Mouse (Mus musculus): ENCODE measurements at regions not wholly inside any gene's neighbourhood (a gene's known extent, or its start where the extent isn't known, plus 50 kb on each side); places are given as distances from the start of the nearest gene placed in this dataset.

DNA sequence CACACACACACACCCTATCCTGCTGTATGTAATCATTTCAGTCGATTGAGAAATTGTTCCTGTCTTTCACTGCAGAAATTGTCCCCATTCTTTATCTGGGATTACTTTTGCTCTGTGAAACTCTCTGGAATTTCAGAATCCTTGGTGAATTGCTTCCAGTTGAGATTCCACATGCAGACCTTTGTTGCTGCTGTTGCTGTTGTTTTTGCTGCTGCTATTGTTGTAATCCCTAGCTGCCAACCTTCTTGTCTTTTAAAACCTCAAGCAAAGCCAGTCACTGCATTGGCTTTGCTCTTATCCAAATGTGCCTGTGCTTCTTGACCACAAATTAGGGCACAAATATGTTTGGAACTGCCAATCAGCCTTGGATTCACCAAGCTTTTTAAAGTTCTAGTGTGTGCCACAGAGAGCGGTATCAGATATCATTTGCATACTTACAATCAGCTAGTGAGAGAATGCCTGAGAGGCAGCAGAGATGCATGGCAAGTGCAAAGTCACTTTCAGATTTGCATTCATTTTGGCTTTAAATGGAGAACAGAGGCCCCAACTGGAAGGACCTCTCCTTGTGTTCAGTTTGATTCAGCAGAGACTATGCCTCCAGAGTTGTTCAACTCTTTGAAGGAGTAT, 1187.0 kb upstream of the Map3k7 start:
- Histone ChIP-seq H3K27me3 (no peaks in the 10 kb centered on the region), H3K4me1 (no peaks in the 10 kb centered on the region), H3K27ac (no peak overlapping the region), H3K9me3 (replicated peaks) (no peaks in the 10 kb centered on the region), H3K36me3 (no peaks in the 10 kb centered on the region), H3K9ac (no peak overlapping the region), H3K4me3 (replicated peaks) (no peak overlapping the region), H3K4me2 (no peak overlapping the region)
- ATAC-seq (replicated peaks; ENCODE audit: low FRiP score), result no peak
- WGBS, result 82% methylated on average over 2 of the region's 2 CpGs

GRCm38 (mm10) chr4:30781649-30782048, 1182.2 kb upstream of the Map3k7 start:
- Histone ChIP-seq H3K4me3 (replicated peaks) (no peak overlapping the region), H3K4me1 (no peaks in the 10 kb centered on the region), H3K36me3 (no peaks in the 10 kb centered on the region), H3K27me3 (no peaks in the 10 kb centered on the region), H3K4me2 (no peak overlapping the region), H3K9ac (no peak overlapping the region), H3K9me3 (replicated peaks) (no peaks in the 10 kb centered on the region), H3K27ac (no peak overlapping the region)
- ATAC-seq (replicated peaks; ENCODE audit: low FRiP score), result no peak
- WGBS, result 71% methylated on average over 2 of the region's 2 CpGs

DNA sequence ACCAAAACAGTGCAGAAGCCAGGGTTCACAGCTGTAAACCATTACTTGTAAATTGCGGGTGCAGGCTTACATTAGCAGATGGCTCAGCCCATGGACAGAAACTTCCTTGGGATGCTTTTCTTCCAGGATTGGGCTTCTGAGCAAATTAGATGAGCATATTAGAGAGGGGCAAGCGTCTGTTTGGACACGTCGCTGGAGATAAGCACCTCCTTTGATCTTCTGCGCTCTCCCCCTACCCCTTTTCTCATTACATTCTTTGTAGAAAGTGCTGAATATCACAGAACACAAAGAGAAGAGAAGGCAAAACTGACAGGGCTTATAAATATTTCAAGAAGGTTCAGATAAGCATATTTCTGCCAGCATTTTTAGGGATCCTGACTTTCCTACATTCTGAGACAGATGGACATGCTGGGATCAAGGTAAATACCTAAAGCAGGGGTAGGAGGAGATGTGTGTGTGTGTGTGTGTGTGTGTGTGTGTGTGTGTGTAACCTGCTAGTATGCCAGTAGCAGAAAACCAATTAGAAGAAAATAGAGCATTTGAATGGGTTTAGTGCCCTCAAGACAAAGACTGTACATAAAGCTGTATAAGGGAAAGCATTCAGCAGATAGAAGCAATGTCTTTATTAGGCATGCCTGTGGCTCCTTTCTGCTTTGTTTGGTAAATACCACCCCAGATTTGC, 1173.8 kb upstream of the Map3k7 start:
- no peak overlapping the region for H3K4me3 ChIP-seq (replicated peaks)
- no peaks in the 10 kb centered on the region for H3K36me3 ChIP-seq
- H3K27me3 ChIP-seq, result no peaks in the 10 kb centered on the region
- 47% methylated on average over 5 of the region's 5 CpGs for WGBS
- no peaks in the 10 kb centered on the region for H3K9me3 ChIP-seq (replicated peaks)
- no peak overlapping the region for H3K9ac ChIP-seq
- H3K4me2 ChIP-seq, result no peak overlapping the region
- no peak overlapping the region for H3K27ac ChIP-seq
- no peak for ATAC-seq (replicated peaks; ENCODE audit: low FRiP score)
- H3K4me1 ChIP-seq, result no peaks in the 10 kb centered on the region

- Histone ChIP-seq H3K4me1 (no peaks in the 10 kb centered on the region), H3K27me3 (no peaks in the 10 kb centered on the region), H3K36me3 (no peaks in the 10 kb centered on the region), H3K9ac (no peak overlapping the region), H3K9me3 (replicated peaks) (no peaks in the 10 kb centered on the region), H3K4me3 (replicated peaks) (no peak overlapping the region), H3K27ac (no peak overlapping the region), H3K4me2 (no peak overlapping the region)
- ATAC-seq (replicated peaks; ENCODE audit: low FRiP score), result no peak
These were observed 1154.1 kb upstream of the Map3k7 start for GRCm38 (mm10) chr4:30809798-30810197.

GRCm38 (mm10) chr4:30855361-30856056, 1108.4 kb upstream of the Map3k7 start:
- H3K27me3 ChIP-seq, result no peaks in the 10 kb centered on the region
- H3K4me2 ChIP-seq, result no peak overlapping the region
- ATAC-seq (replicated peaks; ENCODE audit: low FRiP score), result no peak
- H3K9ac ChIP-seq, result no peak overlapping the region
- H3K9me3 ChIP-seq (replicated peaks), result no peaks in the 10 kb centered on the region
- H3K27ac ChIP-seq, result no peak overlapping the region
- H3K36me3 ChIP-seq, result no peaks in the 10 kb centered on the region
- H3K4me3 ChIP-seq (replicated peaks), result no peak overlapping the region
- WGBS, result 68% methylated on average over 5 of the region's 5 CpGs
- H3K4me1 ChIP-seq, result no peaks in the 10 kb centered on the region

DNA sequence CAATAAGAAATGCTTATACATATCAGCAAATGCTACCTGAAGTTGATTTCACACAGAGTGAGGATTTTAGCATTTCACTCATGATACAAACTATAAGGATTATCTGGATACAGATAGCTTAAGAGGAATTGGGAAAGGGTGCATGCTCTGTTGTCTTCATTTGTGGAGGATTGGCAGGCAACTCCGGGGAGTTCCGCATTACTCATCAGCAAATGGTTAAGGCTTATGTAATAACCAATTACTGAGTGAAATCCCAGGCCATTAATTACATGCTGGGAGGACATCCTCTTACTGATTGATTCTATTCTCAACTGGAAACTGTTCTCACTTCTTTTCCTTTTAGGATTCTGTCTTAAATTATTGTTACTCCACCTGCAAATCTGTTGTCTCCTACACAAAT, 1058.9 kb upstream of the Map3k7 start:
- WGBS, result 72% methylated on average over 2 of the region's 2 CpGs
- no peaks in the 10 kb centered on the region for H3K27me3 ChIP-seq
- no peak overlapping the region for H3K4me2 ChIP-seq
- ATAC-seq (replicated peaks; ENCODE audit: low FRiP score), result no peak
- no peaks in the 10 kb centered on the region for H3K36me3 ChIP-seq
- H3K9ac ChIP-seq, result no peak overlapping the region
- H3K27ac ChIP-seq, result no peak overlapping the region
- no peaks in the 10 kb centered on the region for H3K9me3 ChIP-seq (replicated peaks)
- no peak overlapping the region for H3K4me3 ChIP-seq (replicated peaks)
- no peaks in the 10 kb centered on the region for H3K4me1 ChIP-seq

- H3K4me3 ChIP-seq (replicated peaks), result no peak overlapping the region
- WGBS, result 71% methylated on average over 4 of the region's 4 CpGs
- H3K4me2 ChIP-seq, result no peak overlapping the region
- no peaks in the 10 kb centered on the region for H3K4me1 ChIP-seq
- no peaks in the 10 kb centered on the region for H3K27me3 ChIP-seq
- no peak overlapping the region for H3K27ac ChIP-seq
- H3K9me3 ChIP-seq (replicated peaks), result no peaks in the 10 kb centered on the region
- no peaks in the 10 kb centered on the region for H3K36me3 ChIP-seq
- ATAC-seq (replicated peaks; ENCODE audit: low FRiP score), result no peak
- H3K9ac ChIP-seq, result no peak overlapping the region
These were observed 1041.0 kb upstream of the Map3k7 start for GRCm38 (mm10) chr4:30922944-30923343.

GRCm38 (mm10) chr4:30932358-30932757, 1031.5 kb upstream of the Map3k7 start:
- H3K4me2 ChIP-seq, result no peak overlapping the region
- no peak overlapping the region for H3K4me3 ChIP-seq (replicated peaks)
- H3K27ac ChIP-seq, result no peak overlapping the region
- no peak for ATAC-seq (replicated peaks; ENCODE audit: low FRiP score)
- no peaks in the 10 kb centered on the region for H3K36me3 ChIP-seq
- no peaks in the 10 kb centered on the region for H3K9me3 ChIP-seq (replicated peaks)
- no peaks in the 10 kb centered on the region for H3K4me1 ChIP-seq
- H3K9ac ChIP-seq, result no peak overlapping the region
- WGBS, result 61% methylated on average over 3 of the region's 3 CpGs
- no peaks in the 10 kb centered on the region for H3K27me3 ChIP-seq

DNA sequence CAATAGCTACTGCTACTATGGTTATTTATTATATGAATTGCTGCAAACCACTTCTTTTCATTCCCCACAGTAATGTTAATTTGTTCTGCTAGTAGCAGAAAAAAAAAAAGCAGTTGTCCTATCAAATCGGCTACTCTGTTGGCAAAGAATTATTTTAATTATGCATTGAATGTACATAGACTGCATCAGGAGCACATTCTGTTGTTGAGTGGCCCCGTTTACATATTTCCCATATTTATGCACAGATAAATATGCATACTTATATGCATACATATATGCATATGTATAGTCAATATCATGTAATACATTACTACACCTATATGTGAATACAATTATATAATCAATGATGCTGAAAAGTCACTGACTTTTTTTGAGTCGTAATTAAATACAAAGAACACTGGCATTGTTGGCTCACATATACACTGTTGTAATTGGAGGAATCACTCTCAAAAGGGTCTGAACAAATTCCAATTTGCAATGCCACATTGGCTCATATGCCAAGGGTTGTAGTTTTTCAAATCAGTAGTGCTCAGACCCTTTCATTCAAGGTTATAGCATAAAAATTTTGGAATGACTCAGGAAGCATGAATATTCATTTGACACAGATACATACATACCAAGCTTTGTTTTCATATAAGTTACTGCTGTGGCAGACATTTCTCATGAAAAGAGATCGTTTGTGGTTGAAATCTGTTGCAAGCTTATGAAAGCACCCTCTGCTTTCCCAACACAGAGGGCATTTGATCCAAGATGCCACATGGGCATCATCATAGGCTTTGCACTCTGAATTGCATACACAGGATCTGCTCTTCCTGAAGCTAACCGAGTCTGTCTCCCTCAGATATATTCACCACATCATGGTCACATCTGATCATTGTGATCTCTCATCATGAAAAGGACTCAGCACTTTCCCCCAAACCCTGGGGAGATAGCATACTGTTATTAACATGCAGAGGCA, 1030.6 kb upstream of the Map3k7 start:
- no peak overlapping the region for H3K9ac ChIP-seq
- H3K9me3 ChIP-seq (replicated peaks), result no peaks in the 10 kb centered on the region
- no peaks in the 10 kb centered on the region for H3K27me3 ChIP-seq
- no peak overlapping the region for H3K4me3 ChIP-seq (replicated peaks)
- H3K36me3 ChIP-seq, result no peaks in the 10 kb centered on the region
- 88% methylated on average over 5 of the region's 5 CpGs for WGBS
- no peak overlapping the region for H3K4me2 ChIP-seq
- H3K4me1 ChIP-seq, result no peaks in the 10 kb centered on the region
- H3K27ac ChIP-seq, result no peak overlapping the region
- no peak for ATAC-seq (replicated peaks; ENCODE audit: low FRiP score)

DNA sequence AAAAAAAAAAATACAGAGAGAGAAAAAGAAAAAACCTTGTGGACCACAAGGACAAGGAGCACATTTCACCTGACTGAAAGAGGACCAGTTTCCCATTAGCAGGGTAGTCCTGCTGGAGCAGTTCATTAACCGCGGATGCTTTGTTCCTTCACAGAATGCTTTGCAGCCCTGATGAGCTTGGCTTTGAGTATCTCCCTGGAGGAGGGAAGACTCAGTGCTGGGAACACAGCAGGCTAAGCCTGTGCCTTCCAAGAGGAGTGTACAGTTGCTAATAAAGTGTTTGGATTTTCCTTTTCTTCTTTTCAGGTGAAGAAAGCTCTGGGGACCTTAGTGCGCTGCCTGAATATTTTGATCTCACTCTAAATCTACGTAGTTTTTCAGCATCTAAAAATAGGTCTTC, 980.3 kb upstream of the Map3k7 start:
- Histone ChIP-seq H3K4me1 (no peaks in the 10 kb centered on the region), H3K4me3 (replicated peaks) (no peak overlapping the region), H3K9me3 (replicated peaks) (no peaks in the 10 kb centered on the region), H3K36me3 (no peaks in the 10 kb centered on the region), H3K9ac (no peak overlapping the region), H3K27ac (no peak overlapping the region), H3K27me3 (no peaks in the 10 kb centered on the region), H3K4me2 (no peak overlapping the region)
- WGBS, result 83% methylated on average over 4 of the region's 4 CpGs
- ATAC-seq (replicated peaks; ENCODE audit: low FRiP score), result no peak

- no peak overlapping the region for H3K4me2 ChIP-seq
- H3K27me3 ChIP-seq, result no peaks in the 10 kb centered on the region
- no peak overlapping the region for H3K27ac ChIP-seq
- no peak overlapping the region for H3K9ac ChIP-seq
- no peaks in the 10 kb centered on the region for H3K36me3 ChIP-seq
- H3K4me1 ChIP-seq, result no peaks in the 10 kb centered on the region
- H3K9me3 ChIP-seq (replicated peaks), result no peaks in the 10 kb centered on the region
- no peak for ATAC-seq (replicated peaks; ENCODE audit: low FRiP score)
- H3K4me3 ChIP-seq (replicated peaks), result no peak overlapping the region
These were observed 951.9 kb upstream of the Map3k7 start for GRCm38 (mm10) chr4:31012006-31012405.

All from kidney, embryonic 15.5 days (tissue).